Mouse (Mus musculus) spleen, postnatal 14 days (tissue): ENCODE results near the gene Scarb2.

Experiments used
- DNase-seq, 2 experiments: peaks; one replicate each; pipeline ENCODE4 v3.0.0; 2021 to 2022; ENCODE audit warnings: low spot score in 2 of 2

The Scarb2 gene

DNA sequence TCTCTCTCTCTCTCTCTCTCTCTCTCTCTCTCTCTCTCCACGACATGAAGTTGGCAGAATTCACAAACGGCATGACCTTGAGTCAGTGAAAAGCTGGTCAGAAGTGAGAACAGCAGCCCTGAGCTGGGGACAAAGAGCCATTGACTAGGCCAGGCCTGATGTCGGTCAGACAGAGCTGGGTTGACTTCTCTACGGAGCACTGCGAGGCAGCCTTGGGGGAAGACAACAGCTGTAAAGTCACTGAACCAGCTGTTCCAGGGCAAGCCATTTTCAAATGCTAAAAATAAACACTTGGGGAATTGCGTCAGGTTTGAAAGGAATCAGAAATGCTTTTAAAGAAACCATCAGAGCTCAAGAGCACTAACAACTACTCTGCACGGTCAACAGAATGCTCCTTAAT lies 13.2 kb downstream of the Scarb2 start:
- no peak for DNase-seq

DNA sequence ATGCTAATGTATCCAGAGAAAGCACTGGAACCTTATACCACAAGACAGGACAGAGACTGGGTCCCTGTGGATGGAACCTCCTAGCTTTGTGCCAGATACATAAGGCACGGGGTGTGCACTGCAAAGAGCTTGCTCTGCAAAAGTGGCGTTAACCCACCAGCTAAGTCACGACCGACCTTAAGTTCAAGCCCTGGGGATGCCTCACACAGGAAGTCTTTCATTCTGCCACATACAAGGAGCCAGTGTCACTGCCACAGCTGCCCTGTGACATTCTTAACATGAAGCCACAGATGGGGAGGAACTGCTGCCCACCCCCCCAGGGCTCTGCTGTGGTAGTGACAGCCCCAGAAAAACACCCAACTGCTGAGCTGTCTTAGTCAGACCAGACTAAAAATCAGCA lies 15.9 kb downstream of the Scarb2 start:
- no peak for DNase-seq

DNA sequence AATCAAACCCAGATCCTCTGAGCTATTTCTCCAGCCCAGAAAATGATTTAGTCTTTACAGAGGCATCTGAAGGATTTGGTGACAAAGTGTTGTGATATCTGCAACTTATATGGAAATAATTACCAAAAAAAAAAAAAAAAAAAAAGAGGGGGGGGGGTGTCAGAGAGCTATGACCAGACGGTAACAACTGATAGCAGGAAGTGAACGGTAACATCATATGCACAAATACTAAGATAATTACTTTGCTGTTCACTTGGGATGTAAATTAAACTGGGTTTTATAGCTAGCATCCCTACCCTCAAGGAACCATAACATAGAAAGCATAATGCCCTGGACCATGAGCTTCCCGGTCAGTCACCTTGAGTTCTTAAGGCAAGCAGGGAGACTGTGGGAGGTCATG lies 16.3 kb downstream of the Scarb2 start:
- no peak for DNase-seq

DNA sequence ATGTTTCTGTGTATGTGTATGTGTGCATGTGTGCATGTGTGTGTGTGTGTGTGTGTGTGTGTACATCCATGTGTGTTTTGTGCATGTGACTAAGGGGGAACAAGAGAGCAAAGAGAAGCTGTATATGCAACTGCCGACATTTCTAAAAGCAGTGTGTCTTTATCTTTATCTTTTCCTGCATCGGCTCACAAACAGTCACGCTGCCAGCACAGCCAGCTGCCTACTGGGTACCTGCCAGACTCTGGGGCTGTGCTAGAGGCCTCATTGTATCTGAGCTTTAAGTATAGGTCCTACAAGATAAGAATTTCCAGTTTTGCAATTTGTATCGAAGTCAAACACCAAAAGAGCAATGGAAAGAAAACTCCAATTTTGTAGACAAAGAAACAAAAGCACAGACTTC lies 17.1 kb downstream of the Scarb2 start:
- no peak for DNase-seq

DNA sequence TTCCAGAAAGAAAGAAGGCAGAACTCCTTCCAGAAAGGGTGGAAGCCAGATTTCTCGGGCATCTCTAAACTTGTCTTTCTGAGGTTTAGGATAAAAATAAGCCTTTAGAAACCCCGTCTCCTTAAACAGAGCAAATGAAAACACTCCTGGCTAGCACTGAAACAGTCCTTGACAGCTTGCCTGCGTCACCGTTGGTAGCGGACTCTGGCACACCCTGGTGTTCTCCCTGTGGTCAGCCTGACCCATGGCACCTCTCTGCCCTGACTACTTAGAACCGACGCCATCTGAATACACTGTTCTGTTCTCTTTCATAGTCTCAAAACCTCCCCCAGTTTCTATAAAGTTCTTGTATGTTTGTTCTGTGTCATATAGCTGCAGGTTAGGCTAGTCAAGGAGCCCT lies 17.7 kb downstream of the Scarb2 start:
- DNase-seq = no peak

DNA sequence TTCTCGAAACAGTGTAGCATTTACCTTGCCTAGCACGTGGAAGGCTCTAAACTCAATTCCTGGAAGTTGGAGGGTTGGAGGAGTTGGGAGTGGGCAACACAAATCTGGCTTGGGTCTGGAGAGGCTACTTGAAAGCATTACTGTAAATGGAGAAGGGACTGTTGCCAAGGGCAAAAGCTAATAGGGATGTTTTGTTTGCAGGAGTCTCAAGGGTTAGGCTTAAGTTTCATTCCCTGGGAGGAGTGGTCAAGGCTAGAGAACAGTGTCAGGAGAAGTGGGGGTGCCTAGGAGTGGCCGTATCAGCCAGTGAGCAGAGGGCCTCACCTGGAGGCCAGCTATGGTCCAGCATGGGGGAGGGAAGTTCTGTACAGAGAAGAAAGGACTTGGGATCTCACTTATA lies 18.2 kb downstream of the Scarb2 start:
- DNase-seq = no peak

DNA sequence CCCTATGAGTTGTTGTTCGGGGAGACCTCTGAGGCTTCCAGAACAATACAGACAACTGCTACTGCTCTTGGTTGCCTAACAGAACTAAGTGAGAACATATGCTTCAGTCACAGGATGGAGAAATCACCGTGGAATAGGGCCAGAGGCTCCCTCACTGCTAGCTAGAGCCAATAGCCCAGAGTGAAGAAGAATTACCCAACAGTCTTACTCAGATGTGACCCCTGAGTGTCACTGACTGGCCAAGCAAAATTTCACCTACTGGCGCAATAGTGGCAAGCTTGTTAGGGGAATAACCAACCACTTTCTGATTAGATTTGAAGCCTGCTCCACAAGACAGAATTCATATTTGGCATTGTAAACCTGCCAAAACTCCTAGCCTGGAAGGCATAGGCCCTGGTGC lies 19.9 kb downstream of the Scarb2 start:
- no peak for DNase-seq

DNA sequence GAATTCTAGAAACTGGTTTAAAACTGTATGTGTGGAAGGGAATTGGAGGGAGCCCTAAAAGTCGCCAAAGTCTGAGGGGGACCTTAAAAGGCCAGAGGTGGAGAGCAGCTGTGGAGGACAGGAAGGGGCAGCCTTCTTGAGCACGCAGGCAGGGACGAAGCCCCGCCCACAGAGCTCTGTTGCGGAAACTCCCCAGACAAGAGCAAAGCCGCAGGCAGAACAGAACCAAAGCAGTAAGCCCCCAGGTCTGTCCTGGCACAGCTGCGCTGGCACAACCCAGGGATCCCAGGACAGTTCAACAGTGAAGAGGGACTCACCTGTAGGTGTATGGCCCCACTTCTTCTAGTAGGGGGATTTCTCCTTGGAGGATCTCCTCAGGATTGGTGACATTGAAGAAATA lies 21.8 kb downstream of the Scarb2 start:
- no peak for DNase-seq

DNA sequence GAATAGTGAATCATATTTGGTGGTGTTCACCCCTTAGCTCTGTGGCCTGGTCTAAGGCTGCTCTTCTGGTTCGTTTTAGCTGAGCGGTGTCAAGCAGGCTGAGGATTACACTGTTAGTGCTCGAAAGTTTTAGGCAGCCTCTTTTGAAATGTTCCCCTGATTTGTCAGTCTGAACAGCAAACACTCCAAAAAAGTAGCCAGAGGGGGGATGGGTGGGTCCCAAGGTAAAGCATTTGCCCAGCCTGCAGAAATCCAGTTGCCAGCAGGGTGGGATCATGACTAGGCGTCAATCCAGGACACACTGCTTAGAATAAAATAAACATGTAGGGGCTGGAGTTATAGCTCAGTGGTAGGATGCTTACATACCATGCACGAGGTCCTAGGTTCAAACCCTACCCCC lies 33.8 kb downstream of the Scarb2 start:
- DNase-seq = no peak

DNA sequence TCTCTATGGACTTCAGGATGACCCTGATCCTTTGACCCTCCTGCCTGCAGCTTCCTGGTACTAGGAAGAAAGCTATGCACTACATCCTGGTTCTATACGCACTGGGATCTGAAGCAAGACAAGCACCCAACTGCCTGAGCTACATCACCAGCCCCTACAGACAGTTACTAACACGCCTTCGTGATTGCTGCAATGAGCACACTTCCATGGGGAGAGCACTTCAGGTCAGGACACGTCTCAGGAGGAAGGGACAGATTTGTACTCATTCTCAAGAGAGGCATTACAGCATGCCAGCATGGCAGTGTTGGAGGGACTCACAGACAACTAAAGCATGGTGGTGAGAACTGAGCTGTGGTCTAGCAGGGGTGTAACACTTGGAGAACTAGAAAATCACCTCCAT lies 35.1 kb downstream of the Scarb2 start:
- no peak for DNase-seq

DNA sequence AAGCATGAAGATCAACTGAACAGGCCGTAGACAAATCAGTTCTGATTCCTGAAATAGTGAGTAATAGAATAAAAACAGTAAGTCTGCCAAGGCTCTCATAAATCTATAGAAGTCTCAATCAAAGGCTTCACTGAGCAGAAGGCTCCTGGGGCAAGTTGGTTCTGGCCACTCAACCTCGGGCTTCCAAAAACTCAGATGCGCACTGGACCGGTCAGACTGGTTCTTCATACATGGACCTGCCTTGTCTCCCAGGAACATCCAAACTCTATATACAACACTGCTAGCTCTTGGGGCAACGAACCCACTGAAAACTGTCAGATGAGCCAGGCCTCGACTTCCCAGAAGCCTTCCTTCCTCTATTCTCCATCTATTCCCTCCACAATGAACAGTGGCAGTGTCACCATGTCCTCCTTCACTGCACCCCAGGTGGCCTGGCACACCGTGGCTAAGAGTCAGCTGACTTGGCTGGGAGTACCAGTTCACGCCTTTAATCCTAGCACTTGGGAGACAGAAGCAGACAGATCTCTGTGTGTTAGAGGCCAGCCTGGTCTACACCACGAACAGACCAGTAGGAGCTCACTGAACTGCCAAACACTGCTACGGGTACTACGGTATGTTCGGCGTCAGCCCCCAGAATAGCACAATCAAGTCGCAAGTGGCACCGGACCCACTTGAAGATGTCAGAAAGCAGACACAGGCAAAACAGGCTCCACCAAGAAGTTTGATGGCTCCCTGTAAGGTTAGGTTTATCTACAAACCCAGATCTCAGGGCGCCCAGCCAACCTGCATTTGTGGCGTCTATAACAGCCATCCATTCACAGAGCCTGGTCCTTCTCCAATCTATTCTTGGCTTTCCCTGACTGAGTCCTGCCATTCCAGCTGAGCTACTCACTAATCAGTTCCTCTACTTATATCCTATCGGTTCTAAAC lies 37.2 kb downstream of the Scarb2 start:
- DNase-seq = no peak

DNA sequence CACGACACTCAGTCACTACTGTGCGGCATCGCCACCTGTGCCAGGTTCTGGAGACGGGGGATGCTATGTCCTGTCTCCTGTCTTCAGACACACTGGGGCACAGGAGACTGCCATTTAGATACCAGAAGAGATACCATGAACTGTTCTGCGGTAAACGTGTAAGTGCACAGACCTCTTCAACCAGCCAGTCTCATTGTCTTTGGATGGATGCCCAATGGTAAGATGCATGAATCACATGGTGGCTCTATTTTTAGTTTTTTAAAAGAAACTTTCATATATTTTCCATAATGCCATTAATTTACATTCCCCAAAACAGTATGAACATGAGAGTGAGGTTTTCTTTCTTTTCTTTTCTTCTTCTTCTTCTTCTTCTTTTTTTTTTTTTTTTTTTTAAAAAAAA lies 38.4 kb downstream of the Scarb2 start:
- no peak for DNase-seq

DNA sequence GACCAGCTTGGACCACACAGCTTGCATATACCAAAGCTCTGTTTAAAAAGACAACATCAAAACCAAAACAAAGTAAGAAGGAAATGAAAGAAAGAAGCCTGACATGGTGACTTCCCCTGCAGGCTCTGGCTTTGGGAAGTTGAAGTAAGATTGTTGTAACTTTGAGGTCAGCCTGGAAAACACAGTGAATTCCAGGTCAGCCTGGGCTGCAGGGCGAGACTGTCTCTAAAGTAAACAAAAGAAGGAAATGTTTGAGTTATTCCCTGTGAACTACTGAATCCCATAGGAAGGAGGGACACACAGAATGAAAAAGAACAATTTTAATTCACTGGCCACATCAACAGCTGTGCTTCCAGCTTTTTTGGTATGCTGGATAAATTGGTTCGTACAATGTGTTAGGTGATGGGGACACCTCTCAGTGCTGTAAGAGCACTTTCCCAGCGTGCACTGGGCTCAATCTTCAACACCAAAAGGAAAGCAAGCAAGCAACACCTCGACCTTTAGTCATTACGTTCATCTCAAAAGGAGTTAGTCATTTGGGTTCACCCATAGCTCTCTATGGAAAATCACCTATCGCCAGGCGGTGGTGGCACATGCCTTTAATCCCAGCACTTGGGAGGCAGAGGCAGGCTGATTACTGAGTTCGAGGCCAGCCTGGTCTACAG lies 39.4 kb downstream of the Scarb2 start:
- DNase-seq = no peak

DNA sequence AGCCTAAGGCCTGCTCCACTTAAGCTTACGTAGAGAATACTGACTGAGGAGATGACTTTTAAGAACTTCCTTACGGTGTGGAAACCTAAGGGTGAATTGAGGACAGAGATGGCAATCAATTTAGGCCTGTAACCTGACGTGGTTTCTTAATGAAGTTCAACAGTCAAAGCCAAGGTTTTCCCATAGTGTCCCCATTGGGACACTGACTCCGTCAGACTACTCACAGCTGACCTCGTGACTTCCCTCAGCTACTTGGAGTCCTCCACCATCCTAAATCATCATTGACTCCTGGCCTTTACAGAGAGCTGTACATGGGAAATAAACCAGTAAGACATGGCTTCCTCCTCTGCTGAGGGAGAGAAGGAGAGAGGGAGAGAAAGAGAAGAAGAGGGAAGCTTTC lies 41.1 kb downstream of the Scarb2 start:
- DNase-seq = no peak

DNA sequence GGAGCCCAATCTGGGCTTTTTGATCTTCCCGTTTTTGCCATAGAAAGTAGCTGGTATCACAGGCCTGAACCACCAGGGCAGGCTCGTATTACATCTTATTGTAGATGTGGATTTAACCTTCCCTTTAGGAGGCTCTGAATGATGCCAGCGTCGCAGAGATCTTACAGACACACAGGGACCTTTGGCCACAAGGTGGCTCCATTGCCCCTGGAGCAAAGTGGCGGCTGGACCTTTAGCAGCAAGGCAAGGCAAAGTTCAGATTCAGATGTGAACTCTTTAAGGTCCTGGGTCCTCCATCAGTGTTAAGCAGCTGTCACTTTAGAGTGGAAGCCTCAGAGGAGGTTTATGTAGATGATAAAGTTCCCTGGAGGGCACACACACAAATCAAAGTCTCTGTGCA lies 45.3 kb downstream of the Scarb2 start:
- DNase-seq = peak; percentile 13 to 57

DNA sequence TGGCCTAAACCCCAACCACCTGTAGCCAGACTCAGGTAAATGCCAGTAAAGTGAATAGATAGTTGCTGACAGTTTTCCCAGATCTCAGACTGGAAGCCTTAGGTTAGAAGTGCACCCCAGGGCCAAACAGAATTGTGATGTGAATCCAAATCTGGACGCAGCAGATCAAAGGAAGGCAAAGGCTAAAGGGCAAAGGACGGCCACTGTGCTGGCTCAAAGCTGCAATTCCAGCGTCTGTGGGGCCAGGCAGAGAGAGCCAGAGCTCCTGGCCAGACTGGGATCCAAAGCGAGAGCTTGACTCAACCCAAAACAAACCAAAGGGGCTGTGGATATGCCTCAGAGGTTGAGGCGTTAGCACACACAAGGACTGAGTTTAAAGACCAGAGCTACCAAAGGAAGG lies 47.9 kb downstream of the Scarb2 start:
- DNase-seq = no peak

DNA sequence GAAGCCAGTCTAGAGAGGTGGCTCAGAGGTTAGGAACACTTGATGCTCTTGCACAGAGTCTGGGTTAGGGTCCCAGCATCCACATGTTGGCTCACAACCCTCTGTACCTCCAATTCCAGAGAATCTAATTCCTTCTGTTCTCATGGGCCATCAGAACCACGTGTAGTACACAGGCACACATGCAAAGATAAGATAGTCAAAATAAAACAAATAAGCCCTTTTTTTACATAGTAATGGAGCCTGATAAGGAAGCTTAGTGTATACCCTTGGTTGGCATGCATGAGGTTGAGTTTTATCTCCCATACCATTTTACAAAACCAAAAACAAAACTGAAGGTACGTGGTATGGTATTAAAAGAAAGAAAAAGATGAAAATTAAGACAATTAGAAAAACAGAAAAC lies 49.2 kb downstream of the Scarb2 start:
- no peak for DNase-seq

DNA sequence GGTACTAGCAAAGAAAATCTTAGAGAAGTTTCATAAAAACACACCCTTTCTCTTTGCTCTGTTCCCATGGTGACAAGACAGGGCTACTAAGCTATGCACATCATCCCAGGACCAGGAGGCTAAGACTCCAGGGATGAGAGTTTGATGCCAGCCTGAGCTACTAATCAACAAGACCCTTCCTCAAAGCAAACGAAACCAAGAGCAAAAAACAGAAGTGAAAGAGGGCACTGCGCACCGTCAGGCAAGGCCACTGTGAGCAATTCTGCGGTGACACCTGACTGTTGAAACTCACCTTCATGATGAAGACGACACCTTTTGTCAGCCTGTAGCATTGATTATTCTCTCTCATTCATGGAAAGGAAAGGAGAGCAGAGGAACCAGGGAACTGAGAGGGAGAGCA lies 53.8 kb downstream of the Scarb2 start:
- DNase-seq = no peak

DNA sequence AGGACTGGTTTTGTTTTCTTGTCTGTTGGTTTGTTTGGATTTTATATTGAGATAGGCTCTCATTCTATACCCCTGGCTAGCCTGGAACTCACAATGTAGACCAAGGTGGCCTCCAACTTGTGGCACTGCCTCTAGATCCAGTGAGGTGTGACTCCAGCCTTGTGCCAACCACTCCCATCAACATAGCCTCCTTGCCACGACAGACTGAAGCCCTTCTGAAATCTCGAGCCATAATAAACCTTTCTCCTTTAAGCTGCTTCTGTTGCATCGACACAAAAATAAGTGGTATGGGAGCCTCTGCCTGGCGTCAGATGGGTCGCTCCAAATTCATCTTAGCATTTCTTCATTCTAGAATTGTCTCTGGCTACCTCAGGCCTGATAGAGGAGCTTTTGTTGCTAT lies 59.9 kb downstream of the Scarb2 start:
- no peak for DNase-seq

DNA sequence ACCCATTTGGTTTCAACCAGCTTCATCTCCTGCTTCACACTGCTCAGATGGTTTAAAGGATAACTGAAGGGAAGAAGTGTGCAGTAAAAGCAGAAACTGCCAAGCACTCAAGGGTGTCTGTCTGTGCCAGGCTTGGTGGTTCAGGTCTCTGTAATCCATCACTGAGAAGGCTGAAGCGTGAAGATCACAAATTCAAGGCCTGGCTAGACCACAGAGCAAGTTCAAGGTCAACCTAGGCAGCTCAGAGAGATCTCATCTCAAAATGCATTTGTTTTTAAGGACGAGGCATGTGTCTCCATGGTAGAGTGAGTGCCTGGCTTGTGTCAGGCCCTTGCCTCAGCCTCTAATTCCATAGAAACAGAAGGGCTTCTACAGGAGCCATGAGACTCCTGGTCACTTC lies 61.6 kb downstream of the Scarb2 start:
- no peak for DNase-seq

DNA sequence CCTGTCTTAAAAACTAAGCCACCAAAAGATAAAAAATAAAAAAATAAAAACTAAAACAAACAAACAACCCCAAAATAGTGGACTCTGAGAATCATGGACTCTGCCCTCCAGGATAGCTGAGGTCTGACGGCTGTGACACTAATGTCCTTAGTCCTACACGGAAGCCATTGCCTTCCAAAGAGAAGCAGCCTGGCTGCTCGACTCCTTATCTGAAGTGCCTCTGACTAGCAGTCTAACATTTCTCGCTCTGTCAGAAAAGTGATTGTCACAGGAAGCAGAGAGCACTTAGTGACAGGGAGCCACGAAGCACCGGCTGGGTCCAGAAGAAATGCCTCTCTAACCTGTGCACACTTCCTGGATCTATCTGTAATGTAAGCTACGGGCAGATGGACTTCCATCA lies 63.7 kb downstream of the Scarb2 start:
- no peak for DNase-seq

DNA sequence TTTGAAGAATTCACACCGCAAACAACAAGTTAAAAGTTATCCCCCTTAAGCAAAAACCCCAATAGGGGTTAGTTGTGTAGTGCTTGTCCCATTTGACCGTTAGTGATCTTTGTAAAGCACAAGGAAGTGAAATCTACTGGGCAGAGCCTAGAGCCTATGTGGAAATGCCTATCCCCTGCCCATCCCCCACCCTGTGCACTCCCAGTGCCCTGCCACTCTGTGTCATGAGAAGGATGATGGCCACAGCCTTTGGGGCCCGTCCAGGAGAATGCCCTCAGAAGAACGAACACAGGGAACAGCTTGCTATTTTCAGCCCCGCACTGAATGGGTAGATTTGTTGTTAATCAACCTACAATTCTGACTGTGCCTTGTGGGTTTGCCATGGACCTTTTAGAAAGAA lies 65.1 kb downstream of the Scarb2 start:
- DNase-seq = peak in 1 of 2 experiments; percentile 12

DNA sequence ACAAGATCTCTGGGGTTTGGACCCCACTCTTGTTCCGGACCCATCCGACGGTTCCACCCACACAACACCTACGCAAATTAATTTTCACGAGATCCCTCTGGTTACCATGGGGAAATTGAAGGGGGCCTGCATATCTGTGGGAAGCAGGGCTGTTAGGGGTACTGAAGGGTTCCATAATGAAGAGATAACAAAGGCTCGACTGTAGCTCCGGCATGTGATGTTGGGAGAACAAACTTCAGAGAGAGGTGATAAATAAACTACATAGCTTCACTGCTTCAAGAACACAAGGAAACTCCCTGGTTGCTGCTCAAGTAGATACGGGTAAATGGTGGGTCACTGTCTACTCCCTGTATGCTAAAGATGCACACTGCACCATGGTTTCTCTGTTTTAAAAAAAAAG lies 68.1 kb downstream of the Scarb2 start:
- DNase-seq = no peak
